Mouse (Mus musculus): ENCODE measurements around the gene Yeats4.

GRCm38 (mm10) chr10:117166785-117167425 is 57.4 kb downstream of the Yeats4 start:
- TF ChIP-seq POLR2A (IDR thresholded peaks at IDR 0.05; ENCODE audit: borderline replicate concordance, extremely low read depth, low read depth, low read length), result no peak
- no peak for TF ChIP-seq CTCF (IDR thresholded peaks at IDR 0.05; ENCODE audit: insufficient read depth, low read length)
